ENCODE assay signal across 7 mouse cellular contexts in genomic region chr9:48985708-48986088, GRCm38 (mm10). TPM values are rescaled to one million over a fixed set of nuclear protein-coding genes. Genes with fewer than 3 reads are reported as not detected.
A peak's percentile ranks its signal among the peaks of the same experiment; 100 is the strongest.
DNase-seq lines count a peak whose midpoint lies in the region; ATAC-seq and TF ChIP-seq lines count a peak whose summit lies in the region.

No protein-coding gene starts in this region.

- H3K36me3 ChIP-seq in lung, postnatal 0 days (ENCODE audit: insufficient read depth, low read length), result no peaks in the 10 kb centered on the region
- H3K36me3 ChIP-seq in embryonic facial prominence, embryonic 14.5 days (ENCODE audit: control insufficient read depth, insufficient read depth, low read length), result no peaks in the 10 kb centered on the region
- no peaks in the 10 kb centered on the region for H3K36me3 ChIP-seq in limb, embryonic 12.5 days
- H3K36me3 ChIP-seq in small intestine, adult 2 months (ENCODE audit: control insufficient read depth, insufficient read depth, low read length), result no peaks in the 10 kb centered on the region

- no peak for TF ChIP-seq CTCF in lung, postnatal 0 days (IDR thresholded peaks at IDR 0.05)
- no peak for TF ChIP-seq CTCF in small intestine, adult 2 months (IDR thresholded peaks at IDR 0.05; ENCODE audit: extremely low read depth, insufficient read length, insufficient replicate concordance, low read depth, low read length)

- TF ChIP-seq POLR2A in small intestine, adult 2 months (IDR thresholded peaks at IDR 0.05; ENCODE audit: low read depth, low read length), result no peak

- no peak for DNase-seq in lung, postnatal 0 days (ENCODE audit: low spot score)
- DNase-seq in lung, adult 18-20 months, result no peak
- DNase-seq in embryonic facial prominence, embryonic 14.5 days (ENCODE audit: low spot score), result no peak
- no peak for DNase-seq in urinary bladder, postnatal 4 days (ENCODE audit: low spot score in 2 of 2)
- DNase-seq in right cerebral cortex, postnatal 36 days (ENCODE audit: low spot score in 2 of 2), result no peak

- no peaks in the 10 kb centered on the region for H3K9me3 ChIP-seq in lung, postnatal 0 days (ENCODE audit: low read length)
- H3K9me3 ChIP-seq in embryonic facial prominence, embryonic 14.5 days (ENCODE audit: control insufficient read depth, low read length), result no peaks in the 10 kb centered on the region
- H3K9me3 ChIP-seq in limb, embryonic 12.5 days, result no peaks in the 10 kb centered on the region

- no peaks in the 10 kb centered on the region for H3K27me3 ChIP-seq in lung, postnatal 0 days (replicated peaks; ENCODE audit: insufficient read depth, low read length)
- no peaks in the 10 kb centered on the region for H3K27me3 ChIP-seq in embryonic facial prominence, embryonic 14.5 days (replicated peaks; ENCODE audit: control insufficient read depth, insufficient read depth, low read length)
- no peaks in the 10 kb centered on the region for H3K27me3 ChIP-seq in limb, embryonic 12.5 days
- H3K27me3 ChIP-seq in small intestine, adult 2 months (ENCODE audit: control insufficient read depth, insufficient read depth, low read length), result no peaks in the 10 kb centered on the region

- ATAC-seq in lung, postnatal 0 days, result no peak
- ATAC-seq in embryonic facial prominence, embryonic 14.5 days (ENCODE audit: low read depth), result no peak
- ATAC-seq in limb, embryonic 12.5 days (ENCODE audit: insufficient number of reproducible peaks, insufficient read depth, low FRiP score, low TSS enrichment, low read depth), result no peak

- no peak for TF ChIP-seq EP300 in lung, postnatal 0 days (IDR thresholded peaks at IDR 0.05)

- peaks cover 11% of the 10 kb centered on the region; the same call in 1 of the 2 replicates for H3K4me1 ChIP-seq in lung, postnatal 0 days (ENCODE audit: insufficient read depth, low read depth, low read length)
- peaks cover 10% of the 10 kb centered on the region for H3K4me1 ChIP-seq in embryonic facial prominence, embryonic 14.5 days (ENCODE audit: control insufficient read depth, insufficient read depth, low read length)
- peaks cover 22% of the 10 kb centered on the region for H3K4me1 ChIP-seq in limb, embryonic 12.5 days (replicated peaks)
- peaks cover 18% of the 10 kb centered on the region; the same call in 1 of the 2 replicates for H3K4me1 ChIP-seq in small intestine, adult 2 months (ENCODE audit: control insufficient read depth, insufficient read depth, insufficient read length, low read length)

- H3K4me3 ChIP-seq in lung, postnatal 0 days (ENCODE audit: low read depth, low read length), result peak overlapping the region; percentile 72
- peak overlapping the region; percentile 85 for H3K4me3 ChIP-seq in embryonic facial prominence, embryonic 14.5 days (ENCODE audit: low read depth, low read length)
- peak overlapping the region; percentile 74 for H3K4me3 ChIP-seq in limb, embryonic 12.5 days (replicated peaks)
- peak overlapping the region; percentile 87 for H3K4me3 ChIP-seq in small intestine, adult 2 months (ENCODE audit: low read depth, low read length)

- WGBS in lung, postnatal 0 days, result 0% methylated on average over 20 of the region's 20 CpGs
- WGBS in embryonic facial prominence, embryonic 14.5 days, result 0% methylated on average over 19 of the region's 20 CpGs
- WGBS in limb, embryonic 12.5 days, result under 1% methylated on average over 20 of the region's 20 CpGs
- under 1% methylated on average over 20 of the region's 20 CpGs for WGBS in small intestine, adult 2 months

- peak overlapping the region; percentile 69 for H3K4me2 ChIP-seq in lung, postnatal 0 days (replicated peaks; ENCODE audit: low read depth, low read length)
- peak overlapping the region; percentile 77 for H3K4me2 ChIP-seq in embryonic facial prominence, embryonic 14.5 days (ENCODE audit: low read depth, low read length)
- H3K4me2 ChIP-seq in limb, embryonic 12.5 days, result peak overlapping the region; percentile 66

- H3K9ac ChIP-seq in lung, postnatal 0 days (replicated peaks; ENCODE audit: low read depth), result peak overlapping the region; percentile 52
- peak overlapping the region; percentile 85 for H3K9ac ChIP-seq in embryonic facial prominence, embryonic 14.5 days (ENCODE audit: low read depth, low read length)
- peak overlapping the region; percentile 78 for H3K9ac ChIP-seq in limb, embryonic 12.5 days (replicated peaks)

- peak overlapping the region; percentile 76 for H3K27ac ChIP-seq in lung, postnatal 0 days (ENCODE audit: low read length)
- H3K27ac ChIP-seq in embryonic facial prominence, embryonic 14.5 days (replicated peaks; ENCODE audit: low read depth, low read length), result peak overlapping the region; percentile 82
- peak overlapping the region; percentile 69; the same call in 1 of the 2 replicates for H3K27ac ChIP-seq in limb, embryonic 12.5 days
- H3K27ac ChIP-seq in small intestine, adult 2 months (ENCODE audit: insufficient read depth, low read depth, low read length), result peak overlapping the region; percentile 6; the same call in 1 of the 2 replicates

RNA-seq across cellular contexts. Expression of gene Usp28, which starts 0.5 kb away (rescaled TPM):
- 8.8 and 9.6 TPM in 2 replicates for polyA plus RNA-seq in lung, postnatal 0 days (2015; fragmentation: Nextera tagmentation; extraction: Ambion mirVana)
- polyA plus RNA-seq in embryonic facial prominence, embryonic 14.5 days (2014; fragmentation: Nextera tagmentation; extraction: Ambion mirVana), result 36.2 and 40.3 TPM in 2 replicates
- 45.2 and 47.6 TPM in 2 replicates for polyA plus RNA-seq in limb, embryonic 12.5 days (2016; fragmentation: Nextera tagmentation; extraction: Ambion mirVana)
- 2.9 and 7.7 TPM in 2 replicates for polyA plus RNA-seq in small intestine, adult 2 months (2012; rRNA removed)

RNA-seq across cellular contexts. Expression of gene Htr3b, which starts 20.9 kb away (rescaled TPM):
- polyA plus RNA-seq in lung, postnatal 0 days (2015; fragmentation: Nextera tagmentation; extraction: Ambion mirVana), result not detected in 2 replicates
- 1.1 TPM in 2 replicates for polyA plus RNA-seq in embryonic facial prominence, embryonic 14.5 days (2014; fragmentation: Nextera tagmentation; extraction: Ambion mirVana)
- not detected in 2 replicates for polyA plus RNA-seq in limb, embryonic 12.5 days (2016; fragmentation: Nextera tagmentation; extraction: Ambion mirVana)
- 0.06 and 0.18 TPM in 2 replicates for polyA plus RNA-seq in small intestine, adult 2 months (2012; rRNA removed)

Comparison
In these comparisons a context has a peak if more than half of its experiments do, and no peak if none do; other contexts are left out.
1. H3K27ac ChIP-seq: peak in every context shown above with its lines; median percentile 82 in embryonic facial prominence, embryonic 14.5 days; 76 in lung, postnatal 0 days; 69 in limb, embryonic 12.5 days; 6 in small intestine, adult 2 months.